Mouse (Mus musculus): ENCODE data around the gene Tenm3. TPM values are rescaled to one million over a fixed set of nuclear protein-coding genes. Genes with fewer than 3 reads are reported as not detected.

Tenm3 gene
- total RNA-seq (2023; ENCODE audit: inconsistent age), result not detected in 4 replicates

GRCm38 (mm10) chr8:48843931-48844285 lies at the start of gene Tenm3:
TSS of gene Tenm3 (minus strand) at chr8:48843951.

